Mouse (Mus musculus): ENCODE results near the gene Idh1.
A peak's percentile ranks its signal among the peaks of the same experiment; 100 is the strongest.
"Not testable (repeated sequence)": the region's sequence is repeated elsewhere in the genome, so short reads cannot be mapped to it uniquely, and the experiment has no call there.

The Idh1 gene

GRCm38 (mm10) chr1:65186287-65187073 is at the start of gene Idh1, which contains the start of gene Pikfyve:
Gene Idh1, minus strand, starts transcription at chr1:65186500.
Gene Pikfyve, plus strand, starts transcription at chr1:65186683.
- DNase-seq = peak; percentile 99

- no peak for DNase-seq
Observed at GRCm38 (mm10) chr1:65230566-65230965, 44.3 kb upstream of the Idh1 start.

- DNase-seq = not testable (repeated sequence)
Observed at GRCm38 (mm10) chr1:65229768-65230167, 43.5 kb upstream of the Idh1 start.

GRCm38 (mm10) chr1:65227681-65228080 is 41.4 kb upstream of the Idh1 start:
- no peak for DNase-seq

- DNase-seq = no peak
Observed at GRCm38 (mm10) chr1:65223654-65224053, 37.4 kb upstream of the Idh1 start.

DNA sequence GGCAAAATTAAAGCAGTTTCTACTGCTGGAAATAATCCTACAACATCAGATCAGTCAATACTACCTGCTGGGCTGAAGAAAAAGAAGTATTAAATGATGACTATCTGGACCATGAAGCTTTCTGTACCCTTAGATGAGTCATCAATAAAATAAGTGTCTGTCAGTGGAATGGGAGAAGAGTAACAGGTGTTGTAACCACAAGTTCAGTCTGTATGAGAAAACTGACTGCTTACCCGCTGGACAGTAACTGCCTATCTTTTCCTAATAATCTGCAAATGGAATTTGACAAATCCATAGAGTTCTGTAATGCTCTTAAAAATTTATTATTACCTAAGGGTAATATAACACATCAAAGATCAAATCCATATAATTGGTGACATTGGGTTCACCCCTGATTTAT is 31.7 kb upstream of the Idh1 start:
- no peak for DNase-seq

DNA sequence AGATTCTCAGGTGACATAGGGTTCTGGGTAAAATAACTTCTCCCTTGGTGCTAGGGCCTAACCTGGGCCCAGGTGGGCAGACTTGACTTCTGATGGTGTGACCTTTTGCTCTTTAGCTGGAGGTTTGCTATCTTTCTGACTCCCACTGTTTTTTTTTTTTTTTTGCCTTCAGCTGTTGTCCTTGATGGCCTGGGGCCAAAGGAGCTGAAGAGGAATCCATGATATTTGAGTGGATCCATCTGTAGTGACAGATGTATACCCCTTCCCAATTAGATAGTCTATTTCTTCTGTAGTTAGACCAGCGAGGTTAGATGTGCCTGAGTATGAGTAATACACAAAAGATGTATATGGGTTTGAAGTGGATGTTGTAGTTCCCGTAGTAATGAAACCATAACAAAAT is 31.3 kb upstream of the Idh1 start:
- DNase-seq = no peak

DNA sequence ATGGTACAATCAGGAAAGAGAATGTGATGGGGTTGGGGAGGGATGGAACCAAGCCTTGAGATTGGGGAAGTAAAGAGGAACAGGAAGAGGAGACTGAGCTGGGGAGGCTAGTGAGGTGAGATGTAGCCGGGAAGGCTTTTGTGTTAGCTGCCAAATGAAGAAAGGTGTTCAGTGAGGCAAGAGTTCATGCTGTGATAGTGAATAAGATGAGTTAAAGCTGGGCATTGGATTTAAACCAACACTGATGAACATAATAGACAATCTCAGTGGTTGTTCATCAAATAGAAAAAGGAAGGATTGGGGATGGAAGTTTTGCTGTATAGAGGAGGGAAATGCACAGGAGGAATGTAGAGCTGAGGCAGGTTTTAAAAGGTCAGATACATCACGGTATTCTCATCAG is 26.9 kb upstream of the Idh1 start:
- DNase-seq = no peak

- no peak for DNase-seq
Observed at GRCm38 (mm10) chr1:65204299-65204698, 18.0 kb upstream of the Idh1 start.

DNA sequence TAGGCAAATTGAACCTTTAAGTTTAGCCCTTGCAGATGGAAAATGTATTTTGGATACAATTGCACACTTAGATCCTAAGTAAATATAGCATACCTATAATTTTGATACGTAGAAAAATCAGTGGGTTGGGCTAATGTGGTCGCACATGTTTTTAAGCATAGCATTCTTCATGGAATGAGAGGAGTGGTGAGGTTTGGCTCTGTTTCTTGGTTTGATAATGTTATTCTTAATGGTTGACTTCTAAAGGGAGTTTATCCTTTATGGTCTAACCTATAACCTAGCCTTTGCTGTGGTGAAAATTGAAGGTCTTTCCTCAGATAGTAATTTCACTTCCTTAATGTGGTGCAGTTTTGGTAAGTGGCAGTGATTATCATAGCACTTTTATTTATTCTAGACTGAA is 12.6 kb upstream of the Idh1 start:
- no peak for DNase-seq

GRCm38 (mm10) chr1:65198425-65198824 is 12.1 kb upstream of the Idh1 start:
- no peak for DNase-seq

- DNase-seq = no peak
Observed at GRCm38 (mm10) chr1:65193226-65193625, 6.9 kb upstream of the Idh1 start.

- no peak for DNase-seq
Observed at GRCm38 (mm10) chr1:65190172-65190571, 3.9 kb upstream of the Idh1 start.

DNA sequence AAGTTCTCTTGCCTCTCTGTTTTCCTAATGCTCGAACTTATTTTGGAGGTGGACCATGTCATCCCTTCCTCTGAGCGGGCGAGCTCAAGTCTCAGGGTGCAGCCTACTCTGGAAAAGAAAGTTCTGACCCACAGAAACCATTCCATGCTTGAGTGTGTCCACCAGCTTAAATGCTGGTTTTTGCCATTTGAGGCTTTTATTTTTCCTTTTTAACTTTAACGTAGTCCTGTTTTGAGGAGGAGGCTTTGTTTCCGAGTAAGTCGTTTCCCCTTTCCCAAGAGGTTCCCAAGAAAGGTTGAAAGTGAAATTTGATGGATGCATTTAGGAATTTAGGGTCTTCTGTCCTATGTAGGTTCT is 752 bp upstream of the Idh1 start:
- no peak for DNase-seq

DNA sequence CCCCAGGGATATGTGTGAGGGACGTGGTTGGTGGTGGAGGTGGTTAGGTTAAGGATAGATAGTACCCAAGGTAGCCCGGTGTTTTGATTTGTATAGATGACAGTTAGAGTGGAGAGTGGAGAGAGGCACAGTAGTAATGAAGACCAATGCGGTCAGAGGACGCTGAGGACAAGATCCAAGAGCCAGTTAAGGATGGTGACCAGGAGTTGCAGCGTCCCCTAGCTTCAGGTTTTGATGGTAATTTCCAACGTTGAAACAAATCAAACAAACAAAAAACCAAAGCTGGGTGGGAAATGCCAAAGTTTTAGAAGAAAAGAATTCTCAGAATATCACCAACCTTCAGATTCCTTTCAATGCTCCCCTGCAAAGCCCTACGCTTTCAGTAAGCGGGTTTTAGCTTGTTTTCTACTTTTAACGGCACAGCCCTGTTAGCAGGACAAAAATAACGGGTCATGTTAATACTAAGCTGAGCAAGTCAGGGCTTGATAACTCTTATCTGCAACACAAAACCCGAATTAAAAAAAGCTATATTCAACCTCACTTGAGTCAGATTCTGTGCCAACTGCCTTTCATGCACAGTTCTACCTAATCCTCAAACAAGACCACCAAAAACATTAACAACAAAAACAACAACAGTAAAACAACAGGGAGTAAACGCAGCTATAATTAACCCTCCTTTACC is 635 bp downstream of the Idh1 start:
- DNase-seq = peak; percentile 28

DNA sequence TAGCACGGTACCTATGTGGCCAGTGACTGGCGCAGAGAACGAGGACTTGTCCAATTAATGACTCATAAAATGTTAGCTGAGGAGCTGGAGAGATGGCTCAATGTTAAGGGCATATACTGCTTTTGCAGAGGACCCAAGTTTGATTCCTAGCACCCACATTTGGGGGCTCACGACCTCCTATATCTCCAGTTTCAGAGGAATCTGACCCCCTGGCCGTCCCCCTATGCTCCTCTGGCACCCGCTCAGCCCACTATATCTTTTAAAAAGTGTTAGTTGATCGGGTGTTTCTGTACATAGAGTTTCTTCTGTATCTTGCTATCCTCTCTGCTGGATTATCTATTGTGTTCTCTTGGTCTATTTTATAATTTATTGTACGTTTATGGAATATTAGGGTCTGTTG is 1.3 kb downstream of the Idh1 start:
- no peak for DNase-seq

DNA sequence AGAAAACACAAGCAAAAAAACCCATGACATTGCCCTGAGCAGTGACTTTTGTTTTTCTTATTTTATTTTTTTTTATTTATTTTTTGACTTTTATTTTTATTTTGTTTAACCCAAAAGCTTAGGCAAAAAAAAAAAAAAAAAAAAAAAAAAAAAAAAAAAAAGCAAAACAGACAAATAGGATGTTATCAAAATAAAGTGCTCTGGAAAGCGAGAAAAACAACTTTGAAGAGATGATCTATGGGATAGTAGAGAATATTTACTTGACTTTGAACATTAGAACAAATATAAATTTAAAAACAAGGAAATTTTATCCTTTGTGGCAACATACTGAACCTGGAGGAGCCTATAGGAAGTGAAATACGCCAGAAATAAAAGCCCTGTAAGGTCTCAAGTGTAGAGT is 2.3 kb downstream of the Idh1 start:
- DNase-seq = no peak

DNA sequence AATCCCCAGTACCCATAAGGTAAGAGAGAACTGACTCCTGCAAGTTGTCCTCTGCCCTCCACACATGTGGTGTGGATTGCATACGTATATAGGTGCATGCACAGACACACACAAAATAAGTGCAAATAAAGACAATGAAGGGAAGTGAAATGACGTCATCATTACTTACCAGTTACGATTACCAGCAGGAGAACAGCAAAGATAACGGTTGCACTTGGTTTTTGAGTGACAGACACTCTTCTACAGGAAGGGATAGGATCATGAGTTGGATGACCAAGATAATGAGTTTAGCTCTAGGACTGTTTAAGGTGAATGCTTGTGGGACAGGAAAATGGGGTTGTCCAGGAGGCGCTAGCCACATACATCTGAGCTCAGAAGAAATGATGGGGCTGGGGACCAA is 4.8 kb downstream of the Idh1 start:
- no peak for DNase-seq

DNA sequence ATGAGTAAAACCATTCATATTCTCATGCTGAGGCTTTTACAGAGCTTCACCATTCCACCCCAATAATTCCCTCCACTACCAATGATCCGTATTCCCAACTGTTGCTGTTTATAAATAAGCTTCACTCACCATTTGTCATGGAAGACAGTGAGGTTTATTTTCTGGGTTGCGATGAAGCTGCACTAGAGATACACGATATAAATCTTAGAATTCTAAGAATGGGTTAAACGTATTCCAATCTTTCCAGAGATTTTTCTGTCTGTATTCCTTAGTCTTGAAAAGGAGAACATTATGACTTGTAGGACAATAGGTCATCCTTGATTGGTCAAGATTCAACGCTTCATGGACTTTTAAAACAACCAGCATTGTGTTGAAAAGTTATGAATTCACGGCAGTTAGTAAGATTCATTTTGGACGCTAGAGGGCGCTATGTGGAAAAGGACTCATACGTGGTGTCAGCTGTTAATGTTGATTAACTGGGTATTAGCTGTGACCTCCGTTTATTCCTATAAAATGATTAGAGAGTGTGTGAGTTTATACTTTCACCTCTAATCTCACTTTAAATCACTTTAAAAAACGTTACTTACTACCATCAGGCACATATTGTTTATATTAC is 6.6 kb downstream of the Idh1 start:
- DNase-seq = peak; percentile 90

DNA sequence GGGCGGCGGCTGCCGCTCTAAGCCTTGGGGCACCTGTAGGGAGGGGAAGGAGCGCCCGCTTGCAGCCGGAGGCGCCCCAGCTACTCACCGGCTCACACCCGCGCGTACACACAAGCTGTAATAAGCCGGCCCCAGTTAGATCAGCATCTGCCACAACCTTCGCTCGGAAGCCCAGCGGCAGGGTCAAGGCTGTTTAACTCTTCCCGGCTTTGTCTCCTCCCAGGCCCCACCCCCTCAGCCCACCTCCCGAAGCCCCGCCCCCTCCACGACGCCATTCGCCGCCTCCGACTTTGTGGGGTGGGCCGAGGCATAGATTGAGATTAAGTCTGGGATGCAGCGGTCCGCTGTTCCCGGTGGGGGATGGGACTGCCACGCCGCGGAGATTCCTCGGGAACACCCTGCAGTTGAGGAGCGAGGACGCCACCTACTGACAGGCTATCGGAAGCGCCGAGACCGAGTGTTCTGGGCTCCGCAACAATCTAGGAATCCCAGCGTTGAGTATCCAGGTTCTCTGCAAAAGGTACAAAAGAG is 7.3 kb downstream of the Idh1 start:
- peak; percentile 98 for DNase-seq

DNA sequence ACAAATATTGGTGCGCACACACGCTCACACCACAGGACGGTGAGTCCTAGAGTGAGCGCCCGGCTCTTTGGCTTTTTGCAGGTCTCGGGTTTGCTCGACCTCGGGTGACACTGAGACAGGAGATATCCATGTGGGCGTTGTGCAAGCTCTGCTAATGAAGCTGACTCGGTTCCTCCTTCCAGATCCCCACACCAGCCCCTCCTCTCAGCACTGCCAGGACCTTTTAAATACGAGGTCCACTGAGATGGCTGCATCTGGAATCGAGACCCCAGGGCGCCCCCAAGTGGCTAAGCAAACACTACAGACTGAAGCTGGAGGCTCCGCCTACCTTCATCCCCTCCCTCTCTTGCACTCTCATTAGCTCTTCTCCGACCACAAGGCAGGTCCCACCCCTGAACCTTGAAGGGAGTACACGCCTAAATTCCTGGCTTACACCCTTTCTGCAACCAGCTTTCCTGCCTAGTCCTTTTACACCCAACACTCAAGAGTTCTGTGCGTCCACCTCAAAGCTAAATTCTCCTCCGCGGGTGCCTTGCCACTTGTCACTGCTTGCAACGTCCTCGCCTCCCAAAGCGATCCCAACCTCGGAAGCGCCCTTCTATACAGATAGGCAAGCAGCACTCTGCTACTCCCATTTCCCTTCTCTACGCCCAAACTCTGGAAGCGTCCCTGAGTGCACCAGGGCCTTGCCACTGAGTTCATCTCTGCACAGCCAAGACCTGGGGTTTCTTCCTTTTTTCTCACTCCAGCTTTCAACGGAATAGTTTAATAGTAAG is 8.0 kb downstream of the Idh1 start:
- DNase-seq = peak; percentile 95

GRCm38 (mm10) chr1:65177452-65177851 is 8.8 kb downstream of the Idh1 start:
- DNase-seq = no peak

DNA sequence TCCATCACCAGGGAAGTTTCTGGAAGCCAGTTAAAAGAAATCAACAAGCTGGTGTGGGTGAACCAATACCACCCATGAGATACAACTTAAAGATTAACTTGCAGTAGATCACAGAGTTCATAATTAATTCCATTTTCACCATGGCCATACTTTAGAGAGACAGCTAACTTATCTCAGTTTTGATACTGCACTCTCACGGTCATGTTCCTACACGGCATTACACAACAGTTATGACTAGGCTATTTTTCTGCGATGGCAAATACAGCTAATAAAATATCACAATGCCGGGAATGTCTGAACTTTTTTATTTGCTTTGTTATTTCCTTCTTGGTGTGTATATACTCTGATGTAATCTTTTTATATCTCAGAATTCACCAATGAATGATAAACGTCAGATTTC is 9.4 kb downstream of the Idh1 start:
- DNase-seq = no peak
